Mouse (Mus musculus) CH12.LX (cell line): ENCODE measurements around the gene Rtf1. TPM values are rescaled to one million over a fixed set of nuclear protein-coding genes. Genes with fewer than 3 reads are reported as not detected.

Experiments
- DNase-seq: peaks from one replicate; pipeline ENCODE4 v3.0.0-alpha.2; 2013; ENCODE audit errors: extremely low read depth
- H3K27ac ChIP-seq: 2 replicates; pipeline ENCODE4 v1.5.1; 2012; ENCODE audit warnings: low read depth, mild to moderate bottlenecking, control low read depth, moderate library complexity; ENCODE audit not compliant: insufficient read depth
- H3K27me3 ChIP-seq: replicated peaks from 2 replicates; pipeline ENCODE3; 2012; ENCODE audit warnings: inconsistent platforms
- H3K36me3 ChIP-seq, 2 experiments: replicated peaks in 1 of 2; 2 replicates each; pipeline versions ENCODE3 to v1.6.1; 2012; ENCODE audit warnings: inconsistent platforms in 1 of 2, low read length in 1 of 2, mild to moderate bottlenecking in 1 of 2, mixed read lengths in 1 of 2, moderate library complexity in 1 of 2; ENCODE audit not compliant: control insufficient read depth in 1 of 2, insufficient read depth in 1 of 2
- H3K4me1 ChIP-seq, 2 experiments: 2 replicates each; pipeline ENCODE4 v1.6.1; 2012; ENCODE audit warnings: inconsistent platforms in 1 of 2, moderate library complexity in 1 of 2; ENCODE audit not compliant: insufficient read depth in 2 of 2, control insufficient read depth in 1 of 2
- H3K4me2 ChIP-seq: 2 replicates; pipeline ENCODE4 v1.6.1; 2012; ENCODE audit warnings: low read depth, mild to moderate bottlenecking, control low read depth; ENCODE audit not compliant: poor library complexity, insufficient read depth, severe bottlenecking
- H3K4me3 ChIP-seq, 3 experiments: fragments of 150-350 bp in 1 of 3; sonication (generic) in 1 of 3; replicated peaks in 1 of 3; 2 replicates each; pipeline versions ENCODE3 to v1.5.1; 2011 to 2012; ENCODE audit warnings: low read depth in 2 of 3, low read length in 2 of 3, mild to moderate bottlenecking in 2 of 3, moderate library complexity in 2 of 3, control low read depth in 1 of 3, improper control_type of control experiment in 1 of 3, inconsistent platforms in 1 of 3, mixed read lengths in 1 of 3; ENCODE audit not compliant: poor library complexity in 1 of 3
- H3K79me2 ChIP-seq: replicated peaks from 2 replicates; pipeline ENCODE4 v1.6.1; 2012; ENCODE audit warnings: mild to moderate bottlenecking, moderate library complexity; ENCODE audit not compliant: control insufficient read depth, poor library complexity, insufficient read depth, severe bottlenecking; ENCODE audit errors: extremely low read depth
- H3K9ac ChIP-seq: 2 replicates; pipeline ENCODE4 v1.6.1; 2012; ENCODE audit warnings: low read depth, mild to moderate bottlenecking, control low read depth, moderate library complexity; ENCODE audit not compliant: insufficient read depth
- H3K9me3 ChIP-seq: replicated peaks from 2 replicates; pipeline ENCODE3; 2012; ENCODE audit warnings: low read length, inconsistent platforms, mixed read lengths
- BHLHE40 ChIP-seq: IDR thresholded peaks from 2 replicates; pipeline ENCODE4 v1.6.1; 2011; ENCODE audit warnings: mild to moderate bottlenecking, low read depth, low read length, improper control_type of control experiment
- CHD1 ChIP-seq: IDR thresholded peaks from 2 replicates; pipeline ENCODE4 v1.6.1; 2012; ENCODE audit warnings: low read depth, low read length, improper control_type of control experiment, inconsistent platforms
- CTCF ChIP-seq, 2 experiments: IDR thresholded peaks in 1 of 2; conservative IDR thresholded peaks in 1 of 2; 2 replicates each; pipeline ENCODE4 v1.5.1; 2011 to 2012; ENCODE audit warnings: low read depth in 2 of 2, low read length in 2 of 2, improper control_type of control experiment in 1 of 2, inconsistent platforms in 1 of 2, mild to moderate bottlenecking in 1 of 2, moderate library complexity in 1 of 2
- E2F4 ChIP-seq: IDR thresholded peaks from 2 replicates; pipeline ENCODE4 v1.6.1; 2011; ENCODE audit warnings: low read depth, low read length, improper control_type of control experiment; ENCODE audit not compliant: insufficient replicate concordance
- ETS1 ChIP-seq: conservative IDR thresholded peaks from 2 replicates; pipeline ENCODE4 v1.6.1; 2012; ENCODE audit warnings: low read depth, mild to moderate bottlenecking, inconsistent platforms, low read length, improper control_type of control experiment, moderate library complexity
- HCFC1 ChIP-seq: IDR thresholded peaks from 2 replicates; pipeline ENCODE4 v1.6.1; 2012; ENCODE audit warnings: low read depth, mild to moderate bottlenecking, inconsistent platforms, low read length, improper control_type of control experiment
- IRF4 ChIP-seq: IDR thresholded peaks from 2 replicates; pipeline ENCODE4 v1.6.1; 2014; ENCODE audit warnings: low read depth, mild to moderate bottlenecking, inconsistent platforms, low read length, improper control_type of control experiment
- JUND ChIP-seq: conservative IDR thresholded peaks from 2 replicates; pipeline ENCODE4 v1.6.1; 2011; ENCODE audit warnings: low read depth, low read length, improper control_type of control experiment
- KAT2A ChIP-seq: IDR thresholded peaks from 2 replicates; pipeline ENCODE4 v1.6.1; 2012; ENCODE audit warnings: low read length, improper control_type of control experiment, inconsistent platforms; ENCODE audit not compliant: insufficient replicate concordance
- MAZ ChIP-seq: IDR thresholded peaks from 2 replicates; pipeline ENCODE4 v1.6.1; 2012; ENCODE audit warnings: low read depth, mild to moderate bottlenecking, inconsistent platforms, low read length, improper control_type of control experiment, moderate library complexity
- MEF2A ChIP-seq: IDR thresholded peaks from 2 replicates; pipeline ENCODE4 v1.6.1; 2014; ENCODE audit warnings: low read depth, mild to moderate bottlenecking, inconsistent platforms, low read length, improper control_type of control experiment, borderline replicate concordance
- MYC ChIP-seq: IDR thresholded peaks from 2 replicates; pipeline ENCODE4 v1.6.1; 2011; ENCODE audit warnings: low read depth, mild to moderate bottlenecking, improper control_type of control experiment, low read length
- NRF1 ChIP-seq: IDR thresholded peaks from 2 replicates; pipeline ENCODE4 v1.6.1; 2014; ENCODE audit warnings: low read depth, mild to moderate bottlenecking, inconsistent platforms, low read length, improper control_type of control experiment, moderate library complexity
- POLR2A ChIP-seq: IDR thresholded peaks from 2 replicates; pipeline ENCODE4 v1.6.1; 2011; ENCODE audit warnings: low read depth, mild to moderate bottlenecking, improper control_type of control experiment, low read length
- POLR2AphosphoS2 ChIP-seq: IDR thresholded peaks from 2 replicates; pipeline ENCODE4 v1.6.1; 2011; ENCODE audit warnings: low read depth, low read length, improper control_type of control experiment
- RAD21 ChIP-seq: IDR thresholded peaks from 2 replicates; pipeline ENCODE4 v1.6.1; 2011; ENCODE audit warnings: low read depth, mild to moderate bottlenecking, low read length, improper control_type of control experiment, moderate library complexity
- RCOR1 ChIP-seq: conservative IDR thresholded peaks from 2 replicates; pipeline ENCODE4 v1.6.1; 2012; ENCODE audit warnings: low read depth, mild to moderate bottlenecking, inconsistent platforms, low read length, improper control_type of control experiment
- SMC3 ChIP-seq: IDR thresholded peaks from 2 replicates; pipeline ENCODE4 v1.6.1; 2011; ENCODE audit warnings: low read depth, low read length, improper control_type of control experiment
- TBP ChIP-seq: conservative IDR thresholded peaks from 2 replicates; pipeline ENCODE4 v1.6.1; 2011; ENCODE audit warnings: low read depth, low read length, improper control_type of control experiment
- TCF12 ChIP-seq: IDR thresholded peaks from 2 replicates; pipeline ENCODE4 v1.6.1; 2014; ENCODE audit warnings: low read depth, mild to moderate bottlenecking, inconsistent platforms, low read length, improper control_type of control experiment
- UBTF ChIP-seq: IDR thresholded peaks from 2 replicates; pipeline ENCODE4 v1.6.1; 2012; ENCODE audit warnings: low read depth, mild to moderate bottlenecking, inconsistent platforms, low read length, improper control_type of control experiment, moderate library complexity
- USF1 ChIP-seq: IDR thresholded peaks from 2 replicates; pipeline ENCODE4 v1.6.1; 2014; ENCODE audit warnings: low read depth, mild to moderate bottlenecking, inconsistent platforms, low read length, improper control_type of control experiment
- USF2 ChIP-seq: conservative IDR thresholded peaks from 2 replicates; pipeline ENCODE4 v1.6.1; 2011; ENCODE audit warnings: low read depth, low read length, improper control_type of control experiment
- ZC3H11A ChIP-seq: IDR thresholded peaks from 2 replicates; pipeline ENCODE4 v1.6.1; 2012; ENCODE audit warnings: low read depth, mild to moderate bottlenecking, inconsistent platforms, low read length, improper control_type of control experiment
- ZKSCAN1 ChIP-seq: IDR thresholded peaks from 2 replicates; pipeline ENCODE4 v1.6.1; 2012; ENCODE audit warnings: low read depth, inconsistent platforms, low read length, improper control_type of control experiment, borderline replicate concordance
- ZMIZ1 ChIP-seq: IDR thresholded peaks from 2 replicates; pipeline ENCODE4 v1.6.1; 2012; ENCODE audit warnings: low read depth, mild to moderate bottlenecking, inconsistent platforms, low read length, improper control_type of control experiment
- dilution Hi-C: fragments of 300-500 bp; cut with MboI; formaldehyde crosslinking; loops from 2 replicates; pipeline ENCODE4 v1.14.3; 2020; ENCODE audit warnings: low sequenced_read_pairs; ENCODE audit not compliant: extremely low pct_unique_long_range_greater_than_20kb, extremely low pct_ligation_motif_present
- in situ Hi-C: fragments of 300-500 bp; cut with MboI; formaldehyde crosslinking; loops from 3 replicates; pipeline ENCODE4 v1.14.3; 2019; ENCODE audit warnings: low sequenced_read_pairs, low pct_ligation_motif_present, low pct_unique_long_range_greater_than_20kb, mixed read lengths
- polyA plus RNA-seq: library from polyadenylated mRNA; unstranded; fragments of >175 nt; gene quantifications from 2 replicates; pipeline ENCODE4 v1.2.1, GENCODE M21; 2012; ENCODE audit warnings: low read depth; ENCODE audit not compliant: insufficient read length
- total RNA-seq, 2 experiments: library from RNA; depleted of rRNA; stranded (reverse); fragments of 300-350 nt in 1 of 2; fragments of >200 nt in 1 of 2; gene quantifications; 2 replicates each; pipeline ENCODE4 v1.2.3; 2012 to 2014

Rtf1 gene
- total and polyA plus RNA-seq, 3 experiments = 9.7 to 50.3 (median 11.3) TPM

- TF ChIP-seq RAD21 = no peak
- no peak for TF ChIP-seq CHD1
- TF ChIP-seq POLR2A = no peak
- TF ChIP-seq IRF4 = no peak
- no peak for TF ChIP-seq TCF12
- no peak for TF ChIP-seq HCFC1
- no peak for TF ChIP-seq TBP
- TF ChIP-seq ZC3H11A = no peak
- TF ChIP-seq USF2 = no peak
- TF ChIP-seq ZMIZ1 = no peak
- no peak for TF ChIP-seq BHLHE40
- no peak for TF ChIP-seq ETS1
- Histone ChIP-seq H3K9ac (no peak overlapping the region), H3K4me1 (peaks cover 6 to 60% of the 10 kb centered on the region in 2 experiments), H3K36me3 (peaks cover 5 to 45% of the 10 kb centered on the region in 2 experiments), H3K4me2 (no peak overlapping the region), H3K9me3 (no peaks in the 10 kb centered on the region), H3K4me3 (no peak overlapping the region), H3K79me2 (no peaks in the 10 kb centered on the region; the same call in 1 of the 2 replicates), H3K27ac (no peak overlapping the region), H3K27me3 (no peaks in the 10 kb centered on the region)
- dilution Hi-C loops = no loop called here
- DNase-seq = no peak
- in situ Hi-C loops = loop anchor here (10.0 kb wide), 1 partner anchor 195 kb away; the partner anchor contains the start of gene Mga
Observed at GRCm38 (mm10) chr2:119699962-119700361, 25.1 kb downstream of the Rtf1 start.

DNA sequence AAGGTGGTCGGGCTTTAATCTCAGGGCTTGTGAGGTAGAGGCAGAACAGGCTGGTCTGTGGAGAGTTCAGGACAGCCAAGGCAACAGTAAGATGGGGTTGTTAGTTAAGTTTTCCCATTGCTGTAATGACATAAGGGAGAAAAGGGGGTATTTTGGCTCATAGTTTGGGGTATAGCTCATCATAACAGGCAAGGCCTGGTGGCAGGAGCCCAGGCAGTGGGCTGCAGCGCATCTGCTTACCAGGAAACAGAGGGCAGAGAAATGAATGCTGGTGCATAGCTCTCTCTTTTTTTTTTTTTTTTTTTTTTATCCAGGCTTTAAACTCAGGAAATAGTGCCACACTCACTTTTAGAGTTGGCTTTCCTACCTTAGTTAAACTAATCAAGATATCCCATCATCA is 28.3 kb downstream of the Rtf1 start:
- in situ Hi-C loops = no loop called here
- DNase-seq = no peak
- dilution Hi-C loops = no loop called here

DNA sequence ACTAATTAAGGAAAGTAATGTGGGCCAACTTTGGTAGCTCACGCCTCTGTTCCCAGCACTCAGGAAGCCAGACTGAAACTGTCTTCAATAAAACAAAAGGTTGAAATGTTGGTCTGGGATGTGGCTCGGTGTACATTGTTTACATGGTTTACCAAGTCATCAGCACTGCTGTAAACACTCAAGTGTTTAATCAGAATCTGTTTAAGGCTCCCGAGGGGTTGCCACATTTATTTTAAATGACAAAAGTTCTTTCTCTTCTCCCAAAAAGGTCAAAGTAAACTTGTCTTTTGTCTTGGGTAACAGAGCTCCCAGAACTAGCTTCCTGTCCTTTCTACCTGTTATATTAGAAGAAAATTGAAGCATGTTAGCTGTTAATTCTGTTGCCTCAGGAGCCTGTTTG is 32.8 kb downstream of the Rtf1 start:
- DNase-seq = no peak
- in situ Hi-C loops (no loop called here), dilution Hi-C loops (no loop called here)
- Histone ChIP-seq H3K4me1 (peaks cover 0 to 9% of the 10 kb centered on the region in 2 experiments; a peak in 2 of 4 replicates), H3K79me2 (no peaks in the 10 kb centered on the region), H3K4me3 (no peak overlapping the region), H3K27ac (no peak overlapping the region), H3K9me3 (no peaks in the 10 kb centered on the region), H3K9ac (no peak overlapping the region), H3K4me2 (no peak overlapping the region), H3K27me3 (no peaks in the 10 kb centered on the region), H3K36me3 (peaks cover 22 to 62% of the 10 kb centered on the region in 2 experiments)
- TF ChIP-seq MAZ (no peak), UBTF (no peak), ZMIZ1 (no peak), MYC (no peak), CTCF (conservative IDR thresholded peaks at IDR 0.05 in 1 of 2, IDR thresholded peaks at IDR 0.05 in 1 of 2; ENCODE audit: low read depth in 2 of 2, low read length in 2 of 2) (no peak), E2F4 (no peak), ZKSCAN1 (no peak), ZC3H11A (no peak), KAT2A (no peak), RCOR1 (no peak), SMC3 (no peak), NRF1 (no peak), JUND (no peak), POLR2AphosphoS2 (no peak)

More for the DNA sequence above, 28.3 kb downstream of the Rtf1 start:
- Histone ChIP-seq H3K27ac (no peak overlapping the region), H3K4me1 (peaks cover 0 to 29% of the 10 kb centered on the region in 2 experiments; a peak in 2 of 4 replicates), H3K79me2 (no peaks in the 10 kb centered on the region; the same call in 1 of the 2 replicates), H3K9me3 (no peaks in the 10 kb centered on the region), H3K36me3 (peaks cover 15 to 58% of the 10 kb centered on the region in 2 experiments), H3K27me3 (no peaks in the 10 kb centered on the region), H3K9ac (no peak overlapping the region), H3K4me2 (no peak overlapping the region), H3K4me3 (no peak overlapping the region)
- TF ChIP-seq MEF2A (no peak), ZC3H11A (no peak), USF1 (no peak), SMC3 (no peak)
